Mouse (Mus musculus) left cerebral cortex, postnatal 14 days (tissue): ENCODE measurements around the gene Mast3. TPM values are rescaled to one million over a fixed set of nuclear protein-coding genes. Genes with fewer than 3 reads are reported as not detected.

Experiments used
- DNase-seq, 2 experiments: peaks; one replicate each; pipeline ENCODE4 v3.0.0; 2021 to 2022; ENCODE audit warnings: low spot score in 2 of 2, mixed read lengths in 1 of 2
- intact Hi-C: fragments of 180-260 bp; cut with DNase I; formaldehyde crosslinking; loops from one replicate; pipeline ENCODE4 v1.15.1; 2025
- total RNA-seq, 2 experiments: library from RNA; stranded (reverse); gene quantifications; 2 replicates each; pipeline ENCODE4 v1.2.3; 2021

Mast3 gene
- total RNA-seq, 2 experiments from 2014 or later: 176 to 185 TPM

GRCm38 (mm10) chr8:70755661-70756475, 49.0 kb downstream of the Mast3 start:
- DNase-seq: peak; percentile 14 to 16
- intact Hi-C loops: loop anchor here (10.0 kb wide), 1 partner anchor 51 kb away; the partner anchor contains the start of gene Iqcn

- peak; percentile 80 to 92 for DNase-seq
- intact Hi-C loops: loop anchor here (10.0 kb wide), 1 partner anchor 50 kb away; the partner anchor contains the start of gene Iqcn
These were observed 49.8 kb downstream of the Mast3 start for GRCm38 (mm10) chr8:70754871-70755660.

- DNase-seq: peak; percentile 97 to 99
- intact Hi-C loops: loop anchor here (10.0 kb wide), 1 partner anchor 49 kb away; the partner anchor contains the start of gene Iqcn
These were observed 50.6 kb downstream of the Mast3 start, which contains the start of gene Rab3a for GRCm38 (mm10) chr8:70754043-70754870. TSS of gene Rab3a (plus strand) at chr8:70754679.

GRCm38 (mm10) chr8:70753151-70753550, 51.7 kb downstream of the Mast3 start:
- intact Hi-C loops: loop anchor here (2.0 to 10.0 kb wide), 2 partner anchors 32 to 48 kb away; partner anchors contain the start of gene Iqcn
- DNase-seq: peak; percentile 87 to 90

GRCm38 (mm10) chr8:70752000-70752764, 52.7 kb downstream of the Mast3 start:
- DNase-seq: peak; percentile 81 to 85
- intact Hi-C loops: loop anchor here (2.0 to 10.0 kb wide), 2 partner anchors 31 to 47 kb away; partner anchors contain the start of gene Iqcn

- intact Hi-C loops: loop anchor here (10.0 kb wide), 1 partner anchor 45 kb away; the partner anchor contains the start of gene Iqcn
- DNase-seq: no peak
These were observed 54.6 kb downstream of the Mast3 start for GRCm38 (mm10) chr8:70750128-70750680.

- intact Hi-C loops: no loop called here
- no peak for DNase-seq
These were observed 55.7 kb downstream of the Mast3 start for GRCm38 (mm10) chr8:70749097-70749674.

- DNase-seq: peak in 1 of 2 experiments; percentile 7
- intact Hi-C loops: no loop called here
These were observed 56.4 kb downstream of the Mast3 start for GRCm38 (mm10) chr8:70748246-70749096.

- no peak for DNase-seq
- intact Hi-C loops: no loop called here
These were observed 57.5 kb downstream of the Mast3 start for GRCm38 (mm10) chr8:70747211-70747890.

- intact Hi-C loops: no loop called here
- DNase-seq: no peak
These were observed 58.2 kb downstream of the Mast3 start for GRCm38 (mm10) chr8:70746676-70747075.

- no peak for DNase-seq
- intact Hi-C loops: no loop called here
These were observed 59.1 kb downstream of the Mast3 start for GRCm38 (mm10) chr8:70745691-70746220.

GRCm38 (mm10) chr8:70744806-70745205, 60.0 kb downstream of the Mast3 start:
- intact Hi-C loops: no loop called here
- DNase-seq: no peak

GRCm38 (mm10) chr8:70743656-70744590, 60.9 kb downstream of the Mast3 start:
- peak in 1 of 2 experiments; percentile 72 for DNase-seq
- intact Hi-C loops: no loop called here

GRCm38 (mm10) chr8:70742981-70743655, 61.7 kb downstream of the Mast3 start:
- no peak for DNase-seq
- intact Hi-C loops: no loop called here
